Mouse (Mus musculus) cerebellum, adult 11-12 months (tissue): ENCODE data around the gene Fmnl3.
A peak's percentile ranks its signal among the peaks of the same experiment; 100 is the strongest.

ENCODE experiments used
- DNase-seq: peaks from one replicate; pipeline ENCODE4 v3.0.0; 2022

Gene Fmnl3

DNA sequence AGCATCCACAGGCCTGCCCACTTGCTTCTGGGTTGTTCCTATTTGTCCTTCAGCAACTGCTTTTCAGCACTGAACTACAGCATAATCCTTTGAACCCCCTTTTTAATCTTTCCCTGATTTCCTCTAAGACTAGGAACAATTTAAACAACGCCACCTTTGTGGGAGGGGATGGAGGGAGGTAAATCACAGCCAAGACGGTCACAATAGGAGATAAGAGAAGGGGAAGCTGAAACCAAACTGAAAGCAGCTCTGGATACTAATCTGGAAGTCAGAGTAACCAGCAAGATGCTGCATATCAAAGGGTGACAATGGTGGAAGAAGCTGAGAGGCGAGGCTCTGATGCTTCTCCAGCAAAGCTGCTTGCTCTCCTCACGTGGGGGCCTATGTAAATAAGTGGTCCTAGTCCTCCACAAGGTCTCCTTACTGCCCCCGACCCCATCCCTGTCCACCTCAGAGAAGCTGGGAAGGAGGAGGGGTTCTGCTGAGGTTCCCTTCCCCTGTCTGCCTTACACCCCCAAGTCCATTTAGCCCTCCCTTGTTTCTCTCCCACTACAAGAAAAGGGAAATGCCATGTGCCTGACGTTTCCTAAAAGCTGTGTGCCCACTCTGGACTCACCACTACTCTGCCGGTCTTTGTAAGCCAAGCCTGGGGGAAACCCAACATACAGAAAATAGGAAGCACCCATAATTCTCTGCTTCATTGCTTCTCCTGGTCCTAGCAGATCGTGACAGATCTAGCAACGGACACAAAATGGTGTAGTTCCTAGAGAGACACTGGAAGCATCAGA is 27.9 kb downstream of the Fmnl3 start:
- no peak for DNase-seq

DNA sequence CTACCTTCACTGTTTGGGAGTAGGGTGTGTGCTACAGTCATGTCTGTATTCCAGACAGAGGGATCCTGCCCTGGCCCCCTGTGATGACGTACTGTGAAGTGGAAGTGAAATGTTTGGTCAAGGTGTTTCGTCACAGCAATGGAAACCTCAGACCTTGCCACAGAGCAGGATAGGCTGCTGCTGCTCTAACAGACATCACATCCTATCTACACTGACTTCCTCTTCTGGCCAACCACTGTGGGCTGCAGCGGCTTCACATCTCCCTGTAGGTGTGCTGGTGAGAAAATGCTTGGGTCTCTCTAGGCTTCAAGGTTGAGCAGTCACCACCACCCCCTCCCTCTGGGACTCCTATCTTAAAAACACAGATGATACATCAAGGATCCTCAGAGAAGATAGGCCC is 29.2 kb downstream of the Fmnl3 start:
- no peak for DNase-seq

DNA sequence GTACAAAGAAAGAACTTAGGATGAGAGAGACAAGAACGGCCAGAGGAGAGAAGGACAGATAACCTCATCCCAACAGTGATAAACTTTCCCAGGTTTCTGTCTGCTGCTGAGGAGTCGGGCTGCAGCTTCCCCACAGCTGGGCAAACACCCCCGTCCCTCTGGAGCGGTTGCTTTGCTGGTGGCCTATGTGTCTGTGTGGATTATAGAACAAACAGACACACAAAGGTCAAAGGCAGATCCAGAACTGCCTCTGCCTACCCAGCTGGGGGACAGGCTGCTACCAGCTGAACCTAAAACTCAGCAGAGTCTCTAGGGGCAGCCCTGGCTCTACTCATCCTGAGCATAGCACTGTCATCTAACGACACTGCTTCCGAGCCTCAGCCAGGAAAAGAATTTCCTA is 30.6 kb downstream of the Fmnl3 start:
- DNase-seq = no peak

DNA sequence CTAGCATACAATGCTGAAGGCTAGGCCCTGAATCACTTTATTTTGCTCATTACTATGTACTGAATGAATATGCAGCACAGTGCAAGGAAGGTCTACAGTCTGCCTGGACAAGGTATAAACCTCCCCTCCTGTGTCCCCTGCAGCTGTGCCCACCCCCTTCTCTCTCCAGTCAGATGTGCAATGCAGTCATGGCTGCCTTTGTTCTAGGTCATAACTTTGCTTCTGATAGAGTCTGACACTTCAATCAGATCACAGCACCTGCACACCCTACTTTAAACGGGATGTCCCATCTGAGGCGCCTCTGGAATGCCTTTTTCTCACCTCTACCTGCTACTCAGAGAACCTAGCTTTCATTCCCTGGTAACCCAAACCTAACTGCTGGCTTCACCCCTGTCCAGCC is 31.4 kb downstream of the Fmnl3 start:
- DNase-seq = no peak

DNA sequence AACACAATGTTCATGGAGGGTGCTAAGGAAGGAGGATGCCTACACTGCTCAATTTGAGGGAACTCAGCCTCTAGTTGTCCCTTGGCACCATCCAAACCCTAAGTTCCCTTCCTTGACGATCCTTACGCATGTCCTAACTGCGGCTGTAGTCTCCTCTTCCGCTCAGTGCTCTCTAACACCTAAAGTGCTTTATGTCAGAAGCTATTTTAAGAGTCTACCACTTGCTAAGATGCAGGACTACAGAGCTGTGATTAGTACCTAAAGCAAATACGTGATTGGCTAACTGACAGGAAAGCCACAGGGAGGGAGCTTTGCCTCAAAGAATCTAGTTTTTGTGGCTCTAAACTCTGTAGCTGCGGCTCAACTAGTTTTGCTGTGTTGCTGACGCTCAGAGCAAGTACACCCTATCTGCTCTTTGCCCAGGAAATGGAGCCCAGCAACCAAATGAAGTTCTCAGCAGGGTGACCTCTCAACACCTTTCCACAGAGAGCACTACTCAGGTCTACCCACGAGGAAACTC is 34.4 kb downstream of the Fmnl3 start:
- no peak for DNase-seq

DNA sequence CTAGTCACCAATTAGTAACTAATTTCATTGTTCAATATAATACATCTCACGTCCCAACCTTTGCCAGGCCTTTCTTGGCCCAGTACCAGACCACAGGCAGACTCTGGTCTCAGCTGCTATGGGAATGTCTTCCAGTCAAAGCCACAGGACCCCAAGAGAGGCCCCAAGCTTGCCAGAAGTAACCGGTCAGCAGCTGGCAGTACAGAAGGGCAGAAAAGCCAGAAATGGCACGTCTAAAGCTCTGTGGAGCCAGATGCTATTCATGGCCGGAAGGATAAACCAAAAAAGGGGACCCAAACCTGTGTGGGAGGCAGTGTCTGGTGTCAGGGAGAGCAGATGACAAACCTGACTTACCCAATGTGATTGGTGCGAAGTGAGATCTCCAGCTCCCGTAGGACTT is 35.8 kb downstream of the Fmnl3 start:
- DNase-seq = no peak

DNA sequence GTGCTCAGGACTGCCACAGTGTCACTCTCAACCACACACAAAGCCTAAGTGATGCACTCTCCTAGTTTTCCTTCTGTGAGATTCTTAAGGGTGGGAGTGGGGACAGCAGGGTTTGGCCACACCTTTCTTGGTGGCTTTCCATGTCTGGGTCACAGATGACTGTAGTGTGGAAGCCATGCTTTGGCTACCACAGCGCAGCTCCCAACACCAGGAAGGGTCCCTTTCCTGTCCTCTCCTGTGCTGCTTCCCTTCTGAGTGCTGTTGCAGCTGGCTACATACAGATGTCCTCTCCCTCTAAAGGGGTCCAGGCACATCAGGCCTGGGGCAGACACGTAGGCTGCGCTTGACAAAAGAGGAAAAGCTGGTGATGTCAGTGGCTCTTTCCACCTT is 36.6 kb downstream of the Fmnl3 start:
- DNase-seq = no peak

DNA sequence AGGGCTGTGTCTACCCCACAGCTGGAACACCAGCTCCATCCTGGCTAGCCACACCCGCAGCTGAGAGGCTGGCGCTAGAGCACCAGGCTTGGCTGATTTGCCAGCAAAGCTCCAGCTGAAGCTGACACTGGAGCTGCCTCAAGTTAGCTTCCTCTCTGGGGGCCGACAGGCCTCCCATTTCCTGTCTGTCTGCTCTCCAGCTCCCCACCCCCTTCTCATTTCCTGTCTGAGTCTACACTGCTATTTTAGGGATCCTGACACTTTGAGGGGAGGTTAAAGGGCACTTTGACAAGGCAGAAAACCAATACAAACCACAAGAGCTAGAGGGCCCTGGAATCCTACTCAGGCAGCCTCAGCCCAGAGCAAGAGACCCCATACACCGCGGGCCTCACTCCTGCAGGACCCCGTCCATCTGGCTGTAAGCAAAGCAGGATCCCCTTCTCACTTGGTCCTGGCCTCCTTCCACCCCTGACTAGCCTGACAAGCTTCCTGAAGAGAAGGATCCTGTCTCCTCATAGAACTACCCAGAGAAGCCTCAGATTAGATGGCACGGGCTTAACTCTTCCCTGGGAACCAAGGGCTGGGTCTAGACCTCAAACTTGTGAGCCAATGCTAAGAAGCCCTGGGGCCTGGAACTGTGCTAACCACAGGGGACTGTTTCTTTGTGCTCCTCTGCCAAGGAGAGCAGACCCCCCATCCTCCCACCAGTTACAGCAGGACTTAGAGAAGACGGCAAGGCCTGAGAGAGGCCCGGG is 37.2 kb downstream of the Fmnl3 start:
- no peak for DNase-seq

DNA sequence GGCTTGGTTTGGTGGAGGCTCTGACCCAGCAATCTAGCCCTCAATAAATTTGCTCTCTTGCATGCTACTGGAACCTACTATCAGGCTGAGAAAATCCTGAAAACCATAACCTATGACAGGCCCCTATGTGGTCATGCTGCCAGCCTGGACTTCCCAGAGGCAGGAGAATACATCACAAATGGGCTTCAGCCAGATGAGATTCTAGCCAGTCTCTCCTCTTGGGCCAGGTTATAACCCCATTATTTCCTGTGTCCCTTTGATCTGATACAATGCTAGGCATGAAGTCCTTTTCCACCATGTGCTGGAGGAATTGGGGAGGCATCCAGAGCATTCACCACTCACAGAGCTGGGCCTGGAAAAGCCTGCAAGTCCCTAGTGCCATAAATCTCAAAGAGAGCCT is 38.2 kb downstream of the Fmnl3 start:
- DNase-seq = no peak

DNA sequence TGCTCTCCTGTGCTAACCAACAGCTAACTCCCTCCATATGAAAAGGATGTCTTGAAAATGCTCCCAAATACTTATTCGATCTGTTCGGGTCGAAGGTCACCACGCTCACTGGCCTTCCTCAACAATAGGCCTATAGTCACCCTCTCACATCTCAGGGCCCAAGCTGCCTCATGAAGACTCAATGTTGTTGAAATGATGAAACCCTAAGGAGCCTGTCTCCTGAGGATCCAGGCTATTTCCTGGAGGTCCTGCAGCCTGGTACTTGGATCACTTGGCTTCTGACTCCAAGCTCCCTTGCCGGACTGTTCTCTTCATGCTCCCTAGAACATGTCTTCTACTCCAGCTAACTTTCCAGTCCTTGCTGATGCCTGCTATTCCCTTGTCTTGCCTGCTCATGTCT is 38.9 kb downstream of the Fmnl3 start:
- no peak for DNase-seq

DNA sequence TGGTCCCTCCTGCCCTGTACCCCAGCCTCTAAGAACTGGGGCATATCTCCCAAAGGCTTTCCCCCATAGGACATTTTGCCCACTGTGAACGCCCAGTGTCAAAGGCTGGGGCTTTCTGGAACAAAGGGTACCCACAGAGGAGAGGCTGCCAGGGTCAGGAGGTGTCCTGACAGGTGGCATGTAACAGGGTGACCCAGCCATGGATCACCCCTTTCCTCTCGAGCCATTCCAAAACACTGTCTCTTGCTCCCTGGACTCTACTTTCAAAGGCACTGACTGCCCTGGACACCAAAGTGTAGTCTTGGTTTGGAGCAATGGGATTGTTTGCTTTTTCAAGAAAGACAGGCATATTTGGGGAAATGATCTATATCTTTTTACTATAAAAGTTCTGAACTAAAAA is 40.0 kb downstream of the Fmnl3 start:
- no peak for DNase-seq

DNA sequence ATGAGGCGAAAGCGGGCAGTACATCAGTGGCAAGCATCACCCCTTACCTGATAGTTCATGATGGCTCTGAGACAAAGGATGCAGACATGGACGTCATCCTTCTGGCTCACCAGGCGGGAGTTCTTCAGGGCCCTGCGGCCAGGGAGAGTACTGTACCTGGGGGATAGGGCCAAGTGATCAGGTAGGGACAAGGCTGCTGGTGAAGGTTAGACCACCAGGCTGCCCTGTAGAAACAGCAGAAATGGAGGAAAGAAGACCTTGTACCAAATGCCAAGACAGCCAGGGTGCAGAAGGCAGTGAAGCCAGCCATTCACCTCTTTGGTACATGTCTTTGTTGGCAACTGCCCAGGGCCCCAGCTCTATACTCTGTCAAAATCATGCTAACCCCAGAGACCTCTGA is 42.3 kb downstream of the Fmnl3 start:
- no peak for DNase-seq

DNA sequence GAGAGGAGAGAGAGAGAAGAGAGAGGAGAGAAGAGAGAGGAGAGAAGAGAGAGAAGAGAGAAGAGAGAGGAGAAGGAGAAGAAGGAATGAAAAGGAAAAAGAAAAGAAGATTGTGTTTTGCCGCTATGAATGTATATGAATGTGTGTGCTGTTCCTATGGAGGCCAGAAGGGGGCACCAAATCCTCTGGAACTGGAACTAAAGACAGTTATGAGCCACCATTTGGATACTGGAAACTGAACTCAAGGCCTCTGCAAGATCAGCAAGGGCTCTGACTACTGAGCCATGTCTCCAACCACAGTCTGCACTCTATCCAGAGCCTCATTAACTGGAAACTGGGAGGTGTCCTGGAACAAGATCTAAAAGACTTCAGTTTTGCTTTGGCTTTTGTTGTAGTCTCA is 43.3 kb downstream of the Fmnl3 start:
- no peak for DNase-seq

DNA sequence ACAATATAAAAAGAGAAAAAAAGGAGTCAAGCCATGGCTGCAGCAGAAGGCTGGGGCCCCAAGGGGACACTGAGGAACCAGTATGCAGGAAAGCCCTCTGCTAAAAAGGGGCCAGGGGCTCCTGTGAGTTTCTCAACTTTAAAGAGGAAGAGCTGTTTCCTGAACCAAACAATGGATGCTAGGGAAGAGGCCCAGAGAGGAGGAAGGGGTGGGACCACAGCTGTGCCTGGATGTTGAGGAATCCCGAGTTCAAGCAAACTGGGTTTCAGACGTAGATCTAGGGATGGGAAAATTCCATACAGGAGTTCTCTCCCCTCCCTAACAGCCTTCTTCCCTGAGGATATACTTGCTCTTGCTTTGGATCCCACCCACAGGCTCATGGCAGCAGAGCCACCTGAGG is 43.9 kb downstream of the Fmnl3 start:
- no peak for DNase-seq

DNA sequence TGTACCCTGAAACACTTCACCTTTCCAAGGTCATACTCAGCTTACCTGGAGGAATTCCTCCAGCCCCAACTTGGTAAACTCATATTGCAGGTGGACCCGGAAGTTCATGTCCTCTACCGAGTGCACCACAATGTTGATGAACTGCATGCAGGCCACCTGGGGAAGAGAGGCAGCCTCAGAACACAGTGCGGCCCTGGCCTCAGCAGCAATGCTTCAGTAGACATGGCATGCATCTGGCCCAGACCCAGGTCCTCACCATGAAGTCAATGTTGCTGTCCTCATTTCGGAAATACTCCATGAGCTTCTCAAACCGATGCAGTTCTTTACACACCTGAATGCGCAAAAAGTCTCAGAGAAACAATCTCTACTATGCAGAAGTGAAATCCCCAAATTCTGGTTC is 44.7 kb downstream of the Fmnl3 start:
- DNase-seq = no peak

DNA sequence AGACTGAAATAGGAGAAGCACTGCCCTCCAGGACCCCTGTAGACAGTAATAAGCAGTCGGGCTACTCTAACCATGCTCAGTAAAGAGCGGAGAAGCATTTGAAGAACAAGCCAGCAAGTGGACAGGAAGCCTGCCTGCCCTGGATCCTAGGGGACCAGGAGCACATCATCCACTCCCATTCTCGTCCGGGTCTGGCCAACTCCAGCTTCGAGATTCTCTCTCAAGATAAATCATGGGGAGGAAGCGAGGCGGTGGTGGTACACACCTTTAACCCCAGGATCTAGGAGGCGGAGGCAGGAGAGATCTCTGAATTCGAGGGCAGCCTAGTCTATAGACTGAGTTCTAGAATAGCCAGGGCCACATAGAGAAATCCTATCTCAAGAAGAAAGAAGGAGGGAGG is 46.1 kb downstream of the Fmnl3 start:
- DNase-seq = no peak

DNA sequence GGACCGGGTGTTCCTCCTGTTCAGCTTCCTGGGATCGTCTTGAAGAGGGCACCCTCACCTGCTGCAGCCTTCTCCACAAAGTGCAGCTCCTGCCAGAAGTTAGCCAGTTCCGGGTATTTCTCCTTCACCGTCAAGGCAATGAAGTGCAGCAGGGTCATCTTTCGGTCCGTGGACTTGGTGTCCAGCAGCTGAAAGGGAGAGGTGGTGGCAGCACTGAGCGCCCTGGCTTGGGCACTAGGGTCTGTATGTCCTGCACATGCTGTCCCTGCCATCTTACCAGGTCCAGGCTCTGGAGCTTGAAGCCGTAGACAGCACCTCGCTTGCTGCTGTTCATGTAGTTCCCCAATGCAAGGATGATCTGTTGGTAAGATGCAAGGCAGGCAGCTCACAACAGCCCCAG is 49.3 kb downstream of the Fmnl3 start:
- DNase-seq = no peak

DNA sequence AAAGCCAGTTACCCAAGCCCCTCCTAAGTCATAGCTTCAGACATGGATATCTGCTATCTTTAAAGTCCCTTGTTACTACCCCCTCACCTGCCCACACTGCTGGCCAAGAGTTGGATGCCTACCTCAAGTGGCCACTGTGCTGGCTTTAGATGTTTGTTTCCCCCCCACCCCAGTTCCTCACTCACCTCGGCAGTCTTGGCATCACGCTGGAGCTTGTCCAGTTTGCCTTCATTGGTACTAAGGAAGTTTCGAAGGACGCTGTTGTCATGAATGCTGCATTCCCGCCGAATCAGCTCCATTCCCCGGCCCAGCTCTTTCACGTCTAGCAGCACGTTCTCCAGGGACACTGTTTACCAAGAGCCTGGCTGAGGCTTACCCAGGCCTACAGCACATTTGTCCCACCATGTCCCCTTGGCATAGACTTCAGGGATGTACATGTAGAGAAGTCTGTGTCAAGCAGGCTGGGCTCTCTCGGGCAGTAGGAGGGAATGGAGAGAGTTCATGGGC is 50.1 kb downstream of the Fmnl3 start:
- no peak for DNase-seq

DNA sequence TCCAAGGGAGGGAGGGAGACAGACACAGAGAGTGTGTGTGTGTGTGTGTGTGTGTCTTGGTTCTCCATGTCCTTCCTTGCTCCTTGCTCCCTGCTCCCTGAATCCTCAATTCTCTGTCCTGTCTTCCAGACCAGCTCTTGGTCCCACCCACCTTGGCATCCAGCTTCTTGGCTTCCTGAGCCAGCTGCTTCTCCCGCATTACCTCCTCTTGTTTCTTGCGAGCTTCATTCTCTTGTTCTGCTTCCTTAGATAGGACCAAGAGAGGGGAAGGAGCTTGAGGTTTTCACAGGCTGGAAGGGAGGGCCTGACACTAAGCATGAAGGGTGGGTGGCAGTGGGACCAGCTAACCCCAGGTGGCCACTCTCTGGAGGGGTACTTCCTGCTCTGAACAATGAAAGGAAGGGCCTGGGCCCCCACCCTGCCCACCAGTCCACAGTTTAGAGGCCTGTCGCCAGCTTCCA is 50.8 kb downstream of the Fmnl3 start:
- peak; percentile 29 for DNase-seq

DNA sequence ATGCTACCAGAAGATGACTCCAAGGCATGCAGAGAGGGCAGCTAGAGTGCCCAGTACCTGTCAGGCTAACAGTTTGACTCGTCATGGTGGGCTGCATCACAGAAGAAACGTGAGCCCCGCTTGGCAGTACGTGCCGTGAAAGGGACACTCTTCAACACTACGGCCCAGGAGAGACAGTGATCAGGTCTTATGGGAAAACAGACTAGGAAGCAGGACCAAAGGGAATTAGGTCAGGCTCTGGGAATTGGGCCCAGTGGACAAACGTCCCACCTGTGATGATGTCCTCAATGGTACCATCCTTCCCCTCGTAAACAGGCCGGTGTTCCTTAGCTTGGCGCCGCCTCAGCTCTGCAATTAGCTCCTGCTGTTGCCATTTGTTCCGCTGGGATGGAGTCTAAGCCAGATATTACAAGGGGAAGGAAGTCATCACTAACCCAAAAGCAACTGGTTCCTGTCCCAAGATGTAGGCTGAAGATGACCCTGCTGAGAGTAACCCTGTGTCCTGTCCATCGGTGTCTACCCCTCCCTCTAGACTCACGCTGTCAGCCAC is 51.3 kb downstream of the Fmnl3 start:
- DNase-seq = peak; percentile 79

DNA sequence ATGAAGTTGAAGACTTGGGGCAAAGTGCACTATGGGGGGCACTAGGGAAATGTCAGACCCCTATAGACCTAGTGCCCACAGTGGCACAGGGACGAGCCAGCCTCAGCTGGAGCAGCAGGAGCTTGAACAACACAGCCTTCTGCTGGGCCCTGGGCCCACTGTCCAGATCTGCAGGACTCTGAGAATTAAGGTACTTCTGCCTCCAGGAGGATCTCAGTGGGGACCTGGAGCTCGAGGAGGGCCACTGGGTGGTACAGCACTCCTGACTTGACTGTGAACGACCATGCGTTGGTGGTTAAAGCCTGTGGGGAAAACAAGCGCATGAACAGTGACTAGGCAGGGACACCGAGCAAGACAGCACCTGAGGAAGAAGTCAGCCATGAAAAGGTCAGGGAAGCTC is 52.2 kb downstream of the Fmnl3 start:
- peak; percentile 23 for DNase-seq

DNA sequence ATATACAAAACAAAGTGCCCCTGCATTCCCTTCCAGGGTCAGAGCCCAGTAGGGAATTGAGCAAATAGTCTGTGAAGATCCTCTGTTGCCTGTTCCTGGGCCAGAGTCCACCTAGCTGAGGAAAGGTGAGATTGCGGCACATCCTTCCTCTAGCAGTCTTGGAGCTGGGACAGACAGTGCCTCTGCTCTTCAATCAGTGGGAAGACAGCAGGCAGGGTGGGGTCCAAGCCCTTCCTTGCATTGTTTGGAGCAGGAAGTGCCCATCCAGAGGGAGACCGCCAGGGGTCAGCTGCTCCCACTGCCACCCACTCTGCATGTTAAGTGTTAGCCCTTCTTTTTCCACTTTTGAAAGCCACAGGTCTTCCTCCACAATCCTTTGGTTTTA is 53.0 kb downstream of the Fmnl3 start:
- peak; percentile 16 for DNase-seq

DNA sequence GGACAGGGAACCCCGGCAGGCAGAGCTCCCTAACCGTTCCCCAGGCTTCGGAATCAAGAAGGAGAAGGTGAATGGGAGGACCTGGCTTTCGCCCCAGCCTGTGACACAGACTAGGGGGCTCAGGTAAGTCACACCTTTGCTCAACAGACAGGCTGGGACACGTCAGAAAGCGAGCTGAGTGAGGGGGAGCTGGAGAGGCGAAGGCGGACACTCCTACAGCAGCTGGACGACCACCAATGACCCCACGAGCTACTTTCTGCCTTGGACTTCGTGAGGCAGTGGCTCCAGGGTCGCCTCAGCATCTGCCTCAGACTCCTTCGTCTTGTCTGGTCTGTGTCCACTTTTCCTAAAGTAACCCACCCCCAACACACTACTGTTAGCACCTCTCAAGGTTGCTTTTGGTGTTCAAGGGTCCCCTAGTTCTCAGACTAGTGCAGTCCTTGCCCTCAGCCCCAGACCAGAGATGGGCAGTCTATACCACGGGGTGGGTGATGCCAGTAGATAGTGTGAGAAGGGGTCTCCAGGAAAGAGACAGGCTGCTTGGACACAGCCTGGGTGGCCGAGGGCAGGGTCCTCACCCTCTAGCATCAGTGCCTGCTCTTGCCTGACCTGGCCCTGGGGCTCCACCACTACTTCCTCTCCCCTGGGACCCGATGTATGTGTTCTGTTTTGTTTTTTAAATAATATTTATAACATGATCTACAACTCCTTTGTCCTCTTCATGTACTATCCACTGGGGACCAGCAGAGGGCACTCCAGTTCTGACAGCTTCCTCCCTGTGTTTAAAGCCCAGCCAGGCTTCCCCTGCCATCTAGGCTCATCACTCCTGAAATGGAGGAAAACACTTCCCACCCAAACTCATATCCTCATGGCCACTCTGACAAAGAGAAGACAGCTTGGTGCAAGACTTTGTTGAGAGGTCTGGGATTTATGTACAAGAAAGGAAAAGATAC is 53.7 kb downstream of the Fmnl3 start:
- DNase-seq = peak; percentile 67
